In the genomic region with DNA sequence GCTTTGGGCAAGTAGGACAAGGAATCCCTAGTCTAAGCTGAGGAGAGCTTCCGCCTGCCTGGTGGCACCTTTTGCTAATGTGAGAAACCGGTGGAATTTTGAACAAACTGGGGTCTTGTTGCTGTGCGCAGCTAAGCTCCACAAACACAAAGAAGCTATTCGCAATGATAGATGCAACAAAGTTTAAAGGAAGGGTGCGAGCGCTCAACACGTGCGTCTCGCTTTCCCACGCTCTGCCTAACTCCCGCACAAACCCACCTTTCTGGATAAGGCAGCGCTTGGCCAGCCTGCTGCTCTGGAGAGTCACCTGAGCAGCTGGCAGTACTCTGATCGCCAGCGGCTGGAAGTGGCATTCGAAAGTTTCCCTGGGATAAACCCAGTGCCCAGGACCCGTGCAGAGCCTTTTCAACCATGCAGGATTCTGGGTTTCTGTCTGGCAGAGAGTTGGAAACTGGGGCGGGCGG, we compare ENCODE assay signal across 8 mouse cellular contexts. TPM values are rescaled to one million over a fixed set of nuclear protein-coding genes. Genes with fewer than 3 reads are reported as not detected.
A peak's percentile ranks its signal among the peaks of the same experiment; 100 is the strongest.
DNase-seq lines count a peak whose midpoint lies in the region; ATAC-seq and TF ChIP-seq lines count a peak whose summit lies in the region.

No protein-coding gene starts in this region.

- no peaks in the 10 kb centered on the region for H3K36me3 ChIP-seq in heart, embryonic 13.5 days
- H3K36me3 ChIP-seq in G1E (replicated peaks): peaks cover 13% of the 10 kb centered on the region
- H3K36me3 ChIP-seq in forebrain, embryonic 15.5 days: no peaks in the 10 kb centered on the region

- H3K4me3 ChIP-seq in heart, embryonic 13.5 days: peak overlapping the region; percentile 68
- H3K4me3 ChIP-seq in G1E (ENCODE audit: low read depth, low read length): peak overlapping the region; percentile 77
- peak overlapping the region; percentile 65 for H3K4me3 ChIP-seq in forebrain, embryonic 15.5 days

- intact Hi-C loops in heart, postnatal 25 days (cut with DNase I): no loop called here

- H3K9me3 ChIP-seq in heart, embryonic 13.5 days: no peaks in the 10 kb centered on the region
- H3K9me3 ChIP-seq in G1E (replicated peaks): no peaks in the 10 kb centered on the region
- H3K9me3 ChIP-seq in forebrain, embryonic 15.5 days: no peaks in the 10 kb centered on the region

- WGBS in heart, embryonic 13.5 days: 17% methylated on average over 18 of the region's 18 CpGs
- WGBS in forebrain, embryonic 15.5 days: 18% methylated on average over 18 of the region's 18 CpGs

- H3K4me1 ChIP-seq in heart, embryonic 13.5 days: no peaks in the 10 kb centered on the region
- peaks cover 18% of the 10 kb centered on the region for H3K4me1 ChIP-seq in G1E (ENCODE audit: insufficient read depth, low read depth, low read length)
- no peaks in the 10 kb centered on the region for H3K4me1 ChIP-seq in forebrain, embryonic 15.5 days

- 0 out of 2 replicates have a peak, but pooled peaks cover 2% of the 10 kb centered on the region for H3K27me3 ChIP-seq in heart, embryonic 13.5 days (replicated peaks)
- no peaks in the 10 kb centered on the region for H3K27me3 ChIP-seq in G1E (ENCODE audit: insufficient read depth, low read length)
- no peaks in the 10 kb centered on the region for H3K27me3 ChIP-seq in forebrain, embryonic 15.5 days

- H3K9ac ChIP-seq in heart, embryonic 13.5 days: peak overlapping the region; percentile 86
- H3K9ac ChIP-seq in forebrain, embryonic 15.5 days (replicated peaks): peak overlapping the region; percentile 63

- no peak for ATAC-seq in heart, embryonic 13.5 days (ENCODE audit: extremely low read depth, insufficient number of reproducible peaks, low FRiP score, low TSS enrichment)
- no peak for ATAC-seq in G1E (ENCODE audit: extremely low read depth, insufficient number of reproducible peaks, low FRiP score, poor library complexity, severe bottlenecking)
- no peak; the same call in 1 of the 2 replicates for ATAC-seq in forebrain, embryonic 15.5 days (replicated peaks)
- ATAC-seq in megakaryocyte progenitor cell, adult 5-6 weeks (replicated peaks; ENCODE audit: poor library complexity): peak; percentile 5

- DNase-seq in heart, postnatal 25 days (ENCODE audit: low spot score): no peak
- DNase-seq in G1E (ENCODE audit: low spot score): no peak
- DNase-seq in kidney, postnatal 10 days: peak; percentile 28
- no peak for DNase-seq in Muller cell, postnatal 12 days (ENCODE audit: inconsistent ontology term)
- DNase-seq in urinary bladder, postnatal 10 days (ENCODE audit: low spot score): no peak

- TF ChIP-seq CTCF in G1E (IDR thresholded peaks at IDR 0.05; ENCODE audit: low read depth, low read length): no peak

- H3K4me2 ChIP-seq in heart, embryonic 13.5 days: peak overlapping the region; percentile 75
- peak overlapping the region; percentile 82 for H3K4me2 ChIP-seq in forebrain, embryonic 15.5 days (replicated peaks)

- peak overlapping the region; percentile 85; the same call in 1 of the 2 replicates for H3K27ac ChIP-seq in heart, embryonic 13.5 days (replicated peaks)
- no peak overlapping the region for H3K27ac ChIP-seq in forebrain, embryonic 15.5 days (replicated peaks)

RNA-seq across cellular contexts. Expression of a gene that starts 0.9 kb away (rescaled TPM):
- polyA plus RNA-seq in heart, embryonic 13.5 days (2015; fragmentation: Nextera tagmentation; extraction: Ambion mirVana): 35.5 and 40.8 TPM in 2 replicates
- total RNA-seq in heart, postnatal 25 days (2021): 1 to 10 TPM; 9.5 to 9.9 TPM
- total RNA-seq in G1E (2014; fragmentation: Nextera tagmentation) (43.3 and 44.2 TPM in 2 replicates), G1E (2017) (32.6 and 40.4 TPM in 2 replicates)
- polyA plus RNA-seq in G1E (2012): 21.5 and 22.4 TPM in 2 replicates
- 12.0 and 12.2 TPM in 2 replicates for polyA plus RNA-seq in forebrain, embryonic 15.5 days (2015; fragmentation: Nextera tagmentation; extraction: Ambion mirVana)
- total RNA-seq in megakaryocyte progenitor cell, adult 5-6 weeks (2015): 72.7 and 76.0 TPM in 2 replicates
- 52.3 and 53.5 TPM in 2 replicates for total RNA-seq in megakaryocyte progenitor cell, adult 5-6 weeks (2017)

RNA-seq across cellular contexts. Expression of a gene that starts 51.3 kb away (rescaled TPM):
- polyA plus RNA-seq in heart, embryonic 13.5 days (2015; fragmentation: Nextera tagmentation; extraction: Ambion mirVana): 0.19 and 0.71 TPM in 2 replicates
- total RNA-seq in heart, postnatal 25 days (2021): 1 to 10 TPM; 1.7 to 1.8 TPM
- total RNA-seq in G1E (2014; fragmentation: Nextera tagmentation) (not detected in 2 replicates), G1E (2017) (not detected in 2 replicates)
- not detected in 2 replicates for polyA plus RNA-seq in G1E (2012)
- polyA plus RNA-seq in forebrain, embryonic 15.5 days (2015; fragmentation: Nextera tagmentation; extraction: Ambion mirVana): 0.31 and 0.53 TPM in 2 replicates
- 3.1 and 4.8 TPM in 2 replicates for total RNA-seq in megakaryocyte progenitor cell, adult 5-6 weeks (2015)
- total RNA-seq in megakaryocyte progenitor cell, adult 5-6 weeks (2017): 0.79 and 1.8 TPM in 2 replicates
